Mouse (Mus musculus): Measurements from ENCODE around the gene Tmem201.

DNA sequence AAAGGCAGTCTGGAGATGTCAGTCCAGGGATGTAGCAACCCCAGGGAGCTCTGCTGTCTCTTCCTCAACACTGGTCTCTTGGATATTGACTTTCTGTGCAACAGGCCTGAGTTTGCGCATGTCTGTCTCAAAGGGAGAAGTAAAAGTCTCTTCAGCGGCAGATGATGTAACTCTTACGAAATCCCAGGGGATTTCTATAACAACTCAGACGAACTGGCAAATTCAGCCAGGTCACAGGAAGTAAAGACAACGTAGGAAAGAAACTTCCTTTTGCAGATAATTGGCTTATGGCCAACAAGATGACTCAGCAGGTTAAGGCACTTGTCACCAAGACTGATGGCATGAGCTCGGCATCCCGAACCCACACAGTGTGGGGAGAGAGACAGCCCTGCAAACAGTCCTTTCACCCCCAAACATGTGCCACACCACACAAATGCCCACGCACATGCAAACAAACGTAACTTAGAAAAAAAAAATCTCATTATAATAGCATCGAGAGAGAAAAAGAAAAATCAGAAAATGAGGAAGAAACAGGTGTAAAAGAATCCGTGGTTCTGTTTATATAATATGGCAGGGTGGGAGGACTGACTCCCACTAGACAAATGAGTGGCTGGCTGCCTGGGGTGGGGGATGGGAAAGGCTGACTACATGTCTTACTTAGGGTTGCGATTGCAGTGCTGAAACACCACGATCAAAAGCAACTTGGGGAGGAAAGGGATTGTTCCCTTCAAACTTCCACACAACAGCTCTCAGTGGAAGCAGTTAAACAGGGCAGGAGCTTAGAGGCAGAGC lies 42.9 kb upstream of the Tmem201 start:
- TF ChIP-seq GATA1 (IDR thresholded peaks at IDR 0.05; ENCODE audit: borderline replicate concordance, low read length): no peak
- TF ChIP-seq FLI1 (IDR thresholded peaks at IDR 0.05; ENCODE audit: low read length): no peak
